In genomic region chr10:99639469-99639868, GRCm38 (mm10) we compare ENCODE assay signal across 14 mouse cellular contexts.
A peak's percentile ranks its signal among the peaks of the same experiment; 100 is the strongest.
DNase-seq lines count a peak whose midpoint lies in the region; ATAC-seq lines count a peak whose summit lies in the region.
"Had no signal": no experiment of that assay in that cellular context is flagged by ENCODE, and none has a peak within 500 bp of the region (broad histone marks: within the 10 kb centered on the region; RNA-seq: fewer than 3 reads in every experiment).

No protein-coding gene starts in this region.

- H3K9me3 ChIP-seq in heart, embryonic 16.5 days (replicated peaks; ENCODE audit: control insufficient read depth, low read length) = no peaks in the 10 kb centered on the region
- H3K9me3 ChIP-seq in embryonic facial prominence, embryonic 15.5 days (replicated peaks) = no peaks in the 10 kb centered on the region
- H3K9me3 ChIP-seq in midbrain, embryonic 16.5 days (replicated peaks; ENCODE audit: control insufficient read depth, low read length, poor library complexity, severe bottlenecking) = no peaks in the 10 kb centered on the region
- H3K9me3 ChIP-seq: liver, embryonic 13.5 days; stomach, embryonic 15.5 days had no signal

- DNase-seq in heart, adult 8-10 months (ENCODE audit: low spot score) = no peak
- DNase-seq in lung, postnatal 10 days = peak; percentile 31
- DNase-seq in lung, postnatal 36 days = no peak
- DNase-seq in layer of hippocampus, adult 9-10 months (ENCODE audit: low spot score) = no peak
- DNase-seq: gastrocnemius, postnatal 36 days; kidney, adult 9 months; liver, embryonic 13.5 days had no signal

- H3K4me3 ChIP-seq in heart, embryonic 16.5 days (ENCODE audit: low read length) = no peak overlapping the region
- H3K4me3 ChIP-seq in embryonic facial prominence, embryonic 15.5 days (replicated peaks) = no peak overlapping the region
- H3K4me3 ChIP-seq in midbrain, embryonic 16.5 days (ENCODE audit: low read depth, low read length) = no peak overlapping the region
- H3K4me3 ChIP-seq: erythroblast, embryonic 14.5 days; liver, embryonic 13.5 days; stomach, embryonic 15.5 days had no signal

- no peak overlapping the region for H3K27ac ChIP-seq in heart, embryonic 16.5 days (ENCODE audit: low read length)
- H3K27ac ChIP-seq in embryonic facial prominence, embryonic 15.5 days (replicated peaks) = no peak overlapping the region
- no peak overlapping the region for H3K27ac ChIP-seq in midbrain, embryonic 16.5 days (ENCODE audit: low read length)
- H3K27ac ChIP-seq: liver, embryonic 13.5 days; macrophage; stomach, embryonic 15.5 days had no signal

- H3K9ac ChIP-seq in heart, embryonic 16.5 days (ENCODE audit: low read length) = no peak overlapping the region
- no peak overlapping the region for H3K9ac ChIP-seq in embryonic facial prominence, embryonic 15.5 days
- H3K9ac ChIP-seq in midbrain, embryonic 16.5 days (ENCODE audit: low read depth, low read length) = no peak overlapping the region
- H3K9ac ChIP-seq: liver, embryonic 13.5 days; stomach, embryonic 15.5 days had no signal

- no peaks in the 10 kb centered on the region for H3K27me3 ChIP-seq in heart, embryonic 16.5 days (ENCODE audit: control insufficient read depth, insufficient read depth, low read length)
- H3K27me3 ChIP-seq in embryonic facial prominence, embryonic 15.5 days = no peaks in the 10 kb centered on the region
- H3K27me3 ChIP-seq in midbrain, embryonic 16.5 days (ENCODE audit: control insufficient read depth, insufficient read depth, low read depth, low read length) = no peaks in the 10 kb centered on the region
- H3K27me3 ChIP-seq: liver, embryonic 13.5 days; stomach, embryonic 15.5 days had no signal

- no peak overlapping the region for H3K4me2 ChIP-seq in heart, embryonic 16.5 days (ENCODE audit: low read depth, low read length)
- H3K4me2 ChIP-seq in embryonic facial prominence, embryonic 15.5 days (replicated peaks) = no peak overlapping the region
- no peak overlapping the region for H3K4me2 ChIP-seq in midbrain, embryonic 16.5 days (ENCODE audit: low read length)
- H3K4me2 ChIP-seq: liver, embryonic 13.5 days; stomach, embryonic 15.5 days had no signal

- no peaks in the 10 kb centered on the region for H3K4me1 ChIP-seq in heart, embryonic 16.5 days (ENCODE audit: control insufficient read depth, insufficient read depth, low read length)
- H3K4me1 ChIP-seq in embryonic facial prominence, embryonic 15.5 days = no peaks in the 10 kb centered on the region; the same call in 1 of the 2 replicates
- no peaks in the 10 kb centered on the region for H3K4me1 ChIP-seq in midbrain, embryonic 16.5 days (ENCODE audit: control insufficient read depth, insufficient read depth, low read length)
- H3K4me1 ChIP-seq: liver, embryonic 13.5 days; stomach, embryonic 15.5 days had no signal

- ATAC-seq in heart, embryonic 16.5 days (replicated peaks; ENCODE audit: extremely low read depth, insufficient read depth, low FRiP score) = peak; percentile 6; the same call in 1 of the 2 replicates
- ATAC-seq in embryonic facial prominence, embryonic 15.5 days (ENCODE audit: insufficient number of reproducible peaks, low FRiP score, low TSS enrichment, low read depth) = peak; percentile 60; the same call in 1 of the 2 replicates
- ATAC-seq in midbrain, embryonic 16.5 days = peak; percentile 79
- ATAC-seq in megakaryocyte, adult 5-6 weeks (ENCODE audit: poor library complexity, severe bottlenecking) = no peak

- WGBS in heart, embryonic 16.5 days = 49% methylated on average over 5 of the region's 5 CpGs
- WGBS in embryonic facial prominence, embryonic 15.5 days = 41% methylated on average over 5 of the region's 5 CpGs
- 44% methylated on average over 5 of the region's 5 CpGs for WGBS in midbrain, embryonic 16.5 days

- H3K36me3 ChIP-seq in heart, embryonic 16.5 days (ENCODE audit: control insufficient read depth, insufficient read depth) = no peaks in the 10 kb centered on the region
- no peaks in the 10 kb centered on the region for H3K36me3 ChIP-seq in embryonic facial prominence, embryonic 15.5 days
- no peaks in the 10 kb centered on the region for H3K36me3 ChIP-seq in midbrain, embryonic 16.5 days (ENCODE audit: control insufficient read depth, insufficient read depth, low read length)
- H3K36me3 ChIP-seq: liver, embryonic 13.5 days; stomach, embryonic 15.5 days had no signal
